Mouse (Mus musculus) heart, postnatal 0 days (tissue): ENCODE measurements around the gene Rchy1.

Experiments used
- CTCF ChIP-seq: IDR thresholded peaks from 2 replicates; pipeline ENCODE4 v1.5.1; 2016; ENCODE audit warnings: antibody characterized with exemption, control low read depth, low read depth
- EP300 ChIP-seq: IDR thresholded peaks from 2 replicates; pipeline ENCODE4 v1.6.1; 2016; ENCODE audit warnings: antibody characterized with exemption, low read depth

DNA sequence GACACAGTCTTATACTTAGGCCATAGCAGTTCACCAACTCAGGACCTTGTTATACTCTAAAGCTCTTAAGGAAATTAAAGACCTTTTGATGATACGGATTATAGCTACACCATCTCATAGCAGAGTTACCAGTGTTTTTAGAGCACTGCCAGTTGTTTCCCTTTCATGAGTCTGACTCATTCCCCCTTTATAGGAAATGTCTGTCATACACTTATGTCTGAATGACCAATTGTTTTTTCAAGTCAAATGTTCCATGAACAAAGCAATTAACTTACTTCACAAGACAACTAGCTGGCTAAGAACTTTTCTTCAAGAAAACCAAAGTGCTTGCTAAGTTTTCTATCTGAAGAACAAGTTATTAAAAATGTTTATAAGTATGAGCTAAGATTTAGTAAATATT, 2.9 kb downstream of the Rchy1 start:
- TF ChIP-seq CTCF (no peak), EP300 (no peak)
